Mouse (Mus musculus): ENCODE measurements around the gene March8. TPM values are rescaled to one million over a fixed set of nuclear protein-coding genes. Genes with fewer than 3 reads are reported as not detected.

Gene March8
- polyA plus RNA-seq, 1 experiment: 122 TPM

- no peak for DNase-seq (ENCODE audit: low read depth)
Measured at GRCm38 (mm10) chr6:116371500-116371899, 33.7 kb downstream of the March8 start.

GRCm38 (mm10) chr6:116374136-116374535, 36.3 kb downstream of the March8 start:
- DNase-seq (ENCODE audit: low read depth): no peak

- no peak for DNase-seq (ENCODE audit: low read depth)
Measured at GRCm38 (mm10) chr6:116374618-116375017, 36.8 kb downstream of the March8 start.

- no peak for DNase-seq (ENCODE audit: low read depth)
Measured at GRCm38 (mm10) chr6:116378892-116379291, 41.1 kb downstream of the March8 start.

GRCm38 (mm10) chr6:116380157-116380556, 42.3 kb downstream of the March8 start:
- no peak for DNase-seq (ENCODE audit: low read depth)

GRCm38 (mm10) chr6:116381605-116382004, 43.8 kb downstream of the March8 start:
- no peak for DNase-seq (ENCODE audit: low read depth)

GRCm38 (mm10) chr6:116383582-116383981, 45.8 kb downstream of the March8 start:
- no peak for DNase-seq (ENCODE audit: low read depth)

- no peak for DNase-seq (ENCODE audit: low read depth)
Measured at GRCm38 (mm10) chr6:116385194-116386044, 47.6 kb downstream of the March8 start.

GRCm38 (mm10) chr6:116386045-116386415, 48.2 kb downstream of the March8 start:
- DNase-seq (ENCODE audit: low read depth): no peak

- DNase-seq (ENCODE audit: low read depth): no peak
Measured at GRCm38 (mm10) chr6:116386506-116386905, 48.7 kb downstream of the March8 start.

GRCm38 (mm10) chr6:116388068-116388467, 50.2 kb downstream of the March8 start:
- no peak for DNase-seq (ENCODE audit: low read depth)

GRCm38 (mm10) chr6:116389481-116389880, 51.7 kb downstream of the March8 start:
- DNase-seq (ENCODE audit: low read depth): no peak

- no peak for DNase-seq (ENCODE audit: low read depth)
Measured at GRCm38 (mm10) chr6:116394916-116395648, 57.3 kb downstream of the March8 start.

GRCm38 (mm10) chr6:116397621-116398020, 59.8 kb downstream of the March8 start:
- DNase-seq (ENCODE audit: low read depth): no peak

- DNase-seq (ENCODE audit: low read depth): no peak
Measured at GRCm38 (mm10) chr6:116398136-116398535, 60.3 kb downstream of the March8 start.

GRCm38 (mm10) chr6:116401746-116402423, 64.1 kb downstream of the March8 start:
- no peak for DNase-seq (ENCODE audit: low read depth)

GRCm38 (mm10) chr6:116402426-116402825, 64.6 kb downstream of the March8 start:
- no peak for DNase-seq (ENCODE audit: low read depth)

GRCm38 (mm10) chr6:116405243-116405642, 67.4 kb downstream of the March8 start:
- DNase-seq (ENCODE audit: low read depth): no peak

GRCm38 (mm10) chr6:116405715-116406114, 67.9 kb downstream of the March8 start:
- DNase-seq (ENCODE audit: low read depth): no peak

GRCm38 (mm10) chr6:116406152-116406551, 68.3 kb downstream of the March8 start:
- no peak for DNase-seq (ENCODE audit: low read depth)

GRCm38 (mm10) chr6:116406680-116407079, 68.9 kb downstream of the March8 start:
- DNase-seq (ENCODE audit: low read depth): no peak

- DNase-seq (ENCODE audit: low read depth): no peak
Measured at GRCm38 (mm10) chr6:116407216-116407615, 69.4 kb downstream of the March8 start.
